Mouse (Mus musculus) adrenal gland, postnatal 10 days (tissue): ENCODE results near the gene Sdk1. TPM values are rescaled to one million over a fixed set of nuclear protein-coding genes. Genes with fewer than 3 reads are reported as not detected.
A peak's percentile ranks its signal among the peaks of the same experiment; 100 is the strongest.

Experiments used
- DNase-seq: peaks from one replicate; pipeline ENCODE4 v3.0.0; 2021; ENCODE audit warnings: mixed read lengths
- total RNA-seq, 2 experiments: library from RNA; stranded (reverse); gene quantifications; 2 replicates each; pipeline ENCODE4 v1.2.3; 2021

Sdk1 gene
- total RNA-seq, 2 experiments from 2014 or later = 8.5 to 14.0 TPM

DNA sequence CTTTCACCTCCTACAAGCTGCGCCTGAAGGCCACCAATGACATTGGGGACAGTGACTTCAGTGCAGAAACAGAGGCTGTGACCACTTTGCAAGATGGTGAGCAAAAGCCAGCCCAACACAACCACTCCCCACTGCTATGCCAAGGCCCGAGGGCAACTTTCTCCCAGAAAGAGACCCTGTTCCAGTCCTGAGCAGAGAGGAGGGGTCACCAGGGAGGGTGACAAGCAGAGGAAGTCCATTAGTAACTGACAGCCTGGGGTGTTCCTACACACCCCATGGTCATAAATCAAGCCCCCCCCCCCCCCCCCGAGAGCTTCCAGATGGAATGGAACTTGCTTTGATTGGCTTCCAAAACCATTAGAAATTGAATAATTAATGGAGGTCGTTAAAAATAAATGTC lies 886.5 kb downstream of the Sdk1 start:
- DNase-seq = no peak

GRCm38 (mm10) chr5:142128181-142128611 lies 886.9 kb downstream of the Sdk1 start:
- no peak for DNase-seq

- no peak for DNase-seq
Measured at GRCm38 (mm10) chr5:142130004-142130403, 888.7 kb downstream of the Sdk1 start.

DNA sequence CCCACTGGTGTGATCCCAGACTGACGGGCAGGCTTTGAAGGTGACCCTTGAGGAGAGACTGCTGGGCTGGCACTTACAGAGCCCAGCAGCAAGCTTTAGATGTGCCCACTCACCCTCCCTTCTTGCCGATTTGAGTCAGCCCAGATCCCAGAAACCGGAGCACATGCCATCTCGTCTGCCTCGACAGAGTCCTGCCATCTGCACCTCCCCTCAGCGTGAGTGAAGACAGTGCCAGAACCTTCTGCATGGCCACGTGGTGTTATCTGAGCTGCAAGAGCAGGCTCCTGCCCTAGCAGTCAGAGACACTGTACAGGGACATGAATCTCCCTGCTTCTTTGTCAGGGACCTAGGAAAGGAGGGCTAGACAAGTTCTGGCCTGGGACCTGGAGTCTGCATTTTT lies 898.7 kb downstream of the Sdk1 start:
- DNase-seq = no peak

DNA sequence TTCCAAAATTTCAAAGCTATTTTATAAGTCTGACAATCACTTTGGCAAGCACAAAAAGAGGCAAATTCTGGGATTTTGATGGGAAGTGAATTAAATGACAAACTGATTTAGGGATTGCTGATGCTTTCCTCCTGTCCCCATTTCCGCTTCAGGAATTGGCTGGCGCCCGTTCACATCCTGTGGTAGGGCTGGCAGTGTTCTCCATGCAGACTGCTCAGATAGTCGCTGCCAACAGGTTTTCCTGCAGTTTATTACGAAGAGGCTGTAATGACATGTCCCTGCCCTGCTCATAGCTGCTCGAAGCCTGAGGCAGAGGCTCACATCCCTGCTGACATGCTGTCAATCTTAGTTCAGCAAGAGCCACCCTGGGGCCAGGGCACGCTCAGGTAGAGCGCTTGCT lies 908.3 kb downstream of the Sdk1 start:
- no peak for DNase-seq

GRCm38 (mm10) chr5:142150756-142151155 lies 909.5 kb downstream of the Sdk1 start:
- no peak for DNase-seq

DNA sequence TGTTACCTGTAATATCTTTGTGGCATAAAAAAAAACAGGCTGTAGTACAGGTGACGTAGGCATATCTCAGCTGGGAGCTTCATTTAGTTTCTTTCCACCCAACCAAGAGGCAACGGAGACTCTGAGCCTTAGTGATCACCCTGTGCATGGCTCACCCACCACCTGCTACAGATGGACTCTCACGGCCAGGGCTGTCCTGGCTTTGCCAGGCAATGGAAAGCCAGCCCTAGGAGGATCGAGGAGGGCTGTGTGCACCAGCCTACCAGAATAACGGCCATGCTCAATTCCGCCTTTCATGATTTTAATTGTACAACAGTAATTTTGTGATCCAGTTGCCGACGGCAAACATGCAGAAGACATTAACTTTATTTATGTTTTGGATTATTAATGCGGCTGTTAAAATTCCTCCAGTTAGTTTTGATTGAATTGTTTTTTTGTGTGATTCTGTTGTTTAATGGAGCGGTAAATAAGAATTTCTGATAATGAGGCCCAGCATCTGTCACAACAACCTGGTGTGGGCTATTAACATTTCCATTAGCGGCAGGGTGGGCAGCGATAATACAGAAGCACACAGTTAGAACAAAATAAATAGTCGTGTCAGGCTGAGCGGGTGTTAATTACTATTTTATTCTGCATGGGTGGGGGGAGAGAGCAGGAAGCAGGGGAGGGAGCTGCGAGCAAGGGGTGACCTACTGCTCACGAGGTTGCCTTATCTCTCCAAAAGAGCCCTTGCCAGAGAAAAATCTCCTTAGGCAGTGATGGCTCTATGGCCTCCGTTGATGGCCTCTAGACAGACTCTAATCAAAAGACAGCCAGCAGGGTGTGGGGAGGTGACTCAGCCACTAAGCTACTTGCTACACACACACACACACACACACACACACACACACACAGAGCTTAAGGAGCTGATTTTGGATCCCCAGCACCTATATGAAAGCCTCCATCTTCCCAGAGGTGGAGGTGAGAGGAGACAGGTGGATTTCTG lies 915.9 kb downstream of the Sdk1 start:
- DNase-seq = no peak

GRCm38 (mm10) chr5:142163483-142163882 lies 922.2 kb downstream of the Sdk1 start:
- DNase-seq = no peak

DNA sequence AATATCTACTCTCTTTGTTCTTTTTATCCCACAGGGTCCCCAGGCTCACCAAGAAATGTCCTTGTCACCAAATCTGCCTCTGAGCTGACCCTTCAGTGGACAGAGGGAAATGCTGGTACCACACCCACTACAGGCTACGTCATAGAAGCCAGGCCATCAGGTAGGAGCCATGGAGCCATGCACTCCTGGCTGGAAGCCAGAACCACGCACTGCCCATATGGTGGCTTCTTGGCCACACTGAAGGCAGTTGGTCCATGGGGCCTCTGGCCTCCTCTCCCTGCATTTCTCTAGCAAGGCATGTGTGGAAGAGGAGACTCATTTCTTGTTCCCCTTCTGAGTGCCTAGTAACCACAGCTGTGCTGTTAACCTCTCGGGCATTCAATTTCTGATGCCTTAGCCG lies 932.3 kb downstream of the Sdk1 start:
- DNase-seq = no peak

GRCm38 (mm10) chr5:142178164-142178563 lies 936.9 kb downstream of the Sdk1 start:
- no peak for DNase-seq

DNA sequence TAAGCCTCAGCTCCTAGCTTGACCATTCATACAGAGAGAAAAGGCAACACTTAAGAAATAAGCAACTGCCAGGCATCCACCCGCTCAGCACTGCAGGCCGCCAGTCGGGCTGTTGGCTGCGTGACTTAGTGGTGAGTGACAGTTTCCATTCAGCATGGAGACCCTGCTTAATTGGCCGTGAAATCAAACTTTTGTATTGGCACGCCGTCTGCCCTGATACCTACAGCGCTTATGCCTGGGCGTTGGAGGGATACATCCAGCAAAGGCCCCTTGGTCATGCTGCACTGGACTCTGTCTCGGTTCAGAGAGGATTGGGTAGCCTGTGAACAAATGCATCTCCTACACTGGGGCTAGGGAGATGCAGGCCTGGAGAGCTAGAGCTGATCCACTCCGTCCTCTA lies 938.0 kb downstream of the Sdk1 start:
- DNase-seq = no peak

- no peak for DNase-seq
Measured at GRCm38 (mm10) chr5:142181862-142182261, 940.6 kb downstream of the Sdk1 start.

DNA sequence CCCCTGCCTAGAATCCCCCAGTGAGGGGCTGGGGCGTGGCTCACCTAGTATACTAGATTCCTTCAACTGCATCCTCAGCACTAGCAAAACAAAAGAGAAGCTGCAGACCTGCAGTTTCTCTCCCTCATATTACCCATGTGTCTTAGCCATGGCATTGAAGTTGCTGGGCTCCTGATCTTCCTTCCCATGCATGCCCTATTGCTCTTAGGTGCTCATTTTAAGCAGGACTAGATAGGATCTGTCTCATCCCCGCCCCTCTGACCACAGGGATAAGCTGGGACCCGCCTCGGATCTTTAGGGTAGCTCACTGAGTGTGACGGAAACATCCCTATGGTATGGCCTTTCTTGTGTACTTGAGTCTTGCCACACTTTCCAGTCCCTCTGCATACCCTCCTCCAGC lies 947.5 kb downstream of the Sdk1 start:
- DNase-seq = no peak

- peak; percentile 13 for DNase-seq
Measured at GRCm38 (mm10) chr5:142209911-142210310, 968.6 kb downstream of the Sdk1 start.

GRCm38 (mm10) chr5:142212252-142212651 lies 971.0 kb downstream of the Sdk1 start:
- DNase-seq = no peak

DNA sequence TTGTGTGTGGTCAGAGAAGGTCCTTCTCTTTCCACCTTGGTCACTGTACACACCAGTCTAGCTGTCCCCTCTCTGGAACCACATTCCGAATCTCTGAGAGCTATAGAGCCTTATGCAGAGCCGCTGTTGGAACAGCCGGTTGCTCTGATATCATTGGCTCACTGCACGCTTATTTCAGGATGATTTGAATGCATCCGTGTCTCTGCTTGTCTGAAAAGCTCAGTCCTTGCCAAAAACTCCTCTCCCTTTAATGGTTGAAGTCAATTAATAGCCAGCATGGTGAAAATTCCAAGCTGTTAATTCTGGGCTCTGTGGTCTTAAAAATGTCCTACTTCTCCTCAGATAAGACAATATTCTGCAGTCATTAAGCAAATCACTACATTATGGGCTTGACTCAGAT lies 974.7 kb downstream of the Sdk1 start:
- no peak for DNase-seq

- peak; percentile 24 for DNase-seq
Measured at GRCm38 (mm10) chr5:142220851-142221503, 979.7 kb downstream of the Sdk1 start.

DNA sequence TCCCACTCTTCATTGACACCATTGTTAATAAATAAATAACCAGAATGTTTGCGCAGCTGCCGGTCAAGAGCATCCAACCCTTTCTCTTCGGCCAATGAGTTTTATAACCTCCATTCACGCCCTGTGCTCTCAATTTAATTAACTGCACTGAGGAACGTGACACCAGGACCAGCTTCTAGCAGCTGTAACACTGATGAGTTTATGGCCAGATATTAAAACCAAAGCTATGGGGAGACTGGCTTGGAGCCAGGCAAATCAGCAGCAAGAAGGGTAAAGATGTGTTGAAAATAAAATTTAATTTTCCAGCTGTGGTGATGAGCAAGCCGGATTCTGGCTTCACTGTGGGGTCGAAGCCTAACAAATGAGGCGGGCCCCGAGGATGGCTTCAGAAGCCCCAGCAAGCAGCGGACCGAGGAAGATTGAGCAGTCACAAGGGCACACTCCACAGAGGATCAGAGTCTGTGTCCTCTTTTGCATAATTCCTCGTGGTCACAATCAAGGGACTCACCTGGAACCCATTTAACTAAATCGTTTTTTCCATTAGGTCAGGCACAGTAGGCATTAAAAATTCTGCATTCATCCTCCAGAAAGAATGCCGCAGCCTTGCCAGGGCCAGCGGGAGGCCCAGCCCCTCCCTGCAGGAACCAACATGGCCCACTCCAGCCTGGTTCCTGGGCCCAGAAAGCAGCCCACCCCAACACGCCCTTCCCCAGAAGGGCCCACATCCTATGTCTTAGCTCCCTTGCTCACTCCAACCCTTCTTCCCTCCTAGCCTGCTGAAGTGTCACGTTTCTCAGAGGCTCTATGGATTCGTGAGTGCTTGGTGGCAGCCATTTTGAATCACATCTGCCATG lies 987.9 kb downstream of the Sdk1 start:
- no peak for DNase-seq

DNA sequence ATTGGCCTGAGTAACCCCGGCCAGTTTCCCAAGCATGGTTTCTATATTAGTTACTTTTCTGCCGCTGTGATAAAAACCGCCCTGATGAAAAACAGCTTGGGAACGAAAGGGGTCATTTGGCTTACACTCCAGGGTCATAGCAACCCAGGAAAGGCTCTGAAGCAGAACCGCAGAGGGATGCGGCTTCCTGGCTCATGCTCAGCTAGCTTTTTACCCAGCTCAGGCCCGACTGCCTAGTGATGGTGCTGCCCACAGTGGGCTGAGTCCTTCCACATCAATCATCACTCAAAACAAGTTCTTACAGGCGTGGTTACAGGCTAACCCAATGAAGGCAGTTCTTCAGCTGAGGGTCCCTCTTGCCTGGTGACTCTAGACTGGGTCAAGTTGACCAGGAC lies 988.5 kb downstream of the Sdk1 start:
- no peak for DNase-seq

- DNase-seq = no peak
Measured at GRCm38 (mm10) chr5:142240288-142240687, 999.0 kb downstream of the Sdk1 start.

DNA sequence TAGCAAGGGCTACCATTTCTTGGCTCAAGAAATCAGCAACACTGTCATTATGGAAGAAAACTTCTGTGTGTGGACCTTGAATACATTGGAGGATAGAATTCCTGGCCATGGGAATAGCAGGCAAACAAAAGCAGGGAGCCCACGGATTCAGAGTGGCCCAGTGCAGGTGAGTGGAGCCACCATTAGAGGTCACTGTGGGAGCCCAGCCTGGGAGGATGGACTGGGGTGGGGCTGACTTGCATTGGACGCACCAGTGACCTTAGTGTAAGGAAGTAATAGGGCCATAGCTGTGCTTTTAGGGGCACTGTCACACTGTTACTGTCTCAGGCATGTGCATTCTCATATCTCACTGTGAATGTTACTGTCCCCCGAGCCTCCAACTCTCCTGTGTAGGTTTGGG lies 1001.3 kb downstream of the Sdk1 start:
- no peak for DNase-seq

DNA sequence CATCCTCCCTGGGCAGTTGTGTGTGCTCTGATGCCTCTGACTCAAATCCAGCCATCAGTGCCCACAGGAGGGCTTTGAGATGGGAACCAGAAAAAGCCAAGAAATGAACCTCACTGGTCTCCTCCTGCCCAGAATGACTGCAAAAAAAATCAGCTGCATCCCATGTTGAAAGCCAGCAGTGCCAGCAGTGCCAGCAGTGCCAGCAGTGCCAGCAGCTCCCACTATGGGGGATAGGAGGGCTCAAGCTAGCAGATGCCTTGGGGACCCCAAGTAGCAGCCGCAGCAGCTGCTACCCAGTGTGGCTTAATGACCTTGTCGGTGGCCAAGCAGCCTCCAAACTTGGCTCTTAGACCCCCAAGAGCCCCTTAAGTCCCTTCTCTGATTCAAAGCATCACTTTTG lies 1001.8 kb downstream of the Sdk1 start:
- DNase-seq = no peak

DNA sequence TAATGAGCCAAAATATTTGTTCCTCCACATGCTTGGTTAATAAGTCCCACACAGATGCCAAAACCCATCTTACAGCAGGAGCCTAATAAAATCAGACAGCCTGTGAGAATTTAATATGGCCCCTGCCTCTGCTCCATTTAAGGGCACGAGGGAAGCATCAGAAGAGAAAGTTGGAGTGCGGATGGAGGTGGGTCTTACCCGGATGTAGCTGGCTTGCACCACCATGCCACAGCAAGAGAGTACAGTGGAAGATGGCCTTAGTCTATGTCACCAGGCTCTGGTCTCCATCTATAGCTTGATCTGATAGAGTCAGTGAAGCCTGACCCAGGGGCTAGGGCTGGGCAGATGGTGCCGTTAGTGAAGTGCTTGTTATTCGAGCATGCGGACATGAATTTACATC lies 1014.9 kb downstream of the Sdk1 start:
- no peak for DNase-seq
